Mouse (Mus musculus) intestine, embryonic 14.5 days (tissue): ENCODE measurements around the gene Pcgf2. TPM values are rescaled to one million over a fixed set of nuclear protein-coding genes. Genes with fewer than 3 reads are reported as not detected.
"Not testable (repeated sequence)": the region's sequence is repeated elsewhere in the genome, so short reads cannot be mapped to it uniquely, and the experiment has no call there.

ENCODE experiments used
- ATAC-seq: fragments of 200-750 bp; cut with Nextera tagmentation; replicated peaks from 2 replicates; pipeline ENCODE4 v1.8.0; 2017; ENCODE audit warnings: low read depth, moderate number of reproducible peaks, moderate TSS enrichment, moderate library complexity; ENCODE audit not compliant: low FRiP score, low TSS enrichment
- DNase-seq: peaks from one replicate; pipeline ENCODE4 v3.0.0-alpha.2; 2018; ENCODE audit warnings: low spot score
- H3K27ac ChIP-seq: fragments of 300-500 bp; sonication (generic); 2 replicates; pipeline ENCODE4 v1.5.1; 2014; ENCODE audit warnings: low read depth, mild to moderate bottlenecking, control low read depth
- H3K27me3 ChIP-seq: fragments of 300-500 bp; sonication (generic); replicated peaks from 2 replicates; pipeline ENCODE4 v1.6.1; 2014; ENCODE audit warnings: low read length, control low read depth; ENCODE audit not compliant: control insufficient read depth, insufficient read depth
- H3K36me3 ChIP-seq: fragments of 300-500 bp; sonication (generic); 2 replicates; pipeline ENCODE4 v1.6.1; 2014; ENCODE audit warnings: low read length, control low read depth; ENCODE audit not compliant: control insufficient read depth, insufficient read depth
- H3K4me1 ChIP-seq: fragments of 300-500 bp; sonication (generic); replicated peaks from 2 replicates; pipeline ENCODE4 v1.6.1; 2014; ENCODE audit warnings: low read length, control low read depth, mixed read lengths; ENCODE audit not compliant: control insufficient read depth, insufficient read depth
- H3K4me2 ChIP-seq: fragments of 300-500 bp; sonication (generic); 2 replicates; pipeline ENCODE4 v1.6.1; 2014; ENCODE audit warnings: low read length
- H3K4me3 ChIP-seq: fragments of 300-500 bp; sonication (generic); 2 replicates; pipeline ENCODE4 v1.5.1; 2014; ENCODE audit warnings: low read depth, low read length, control low read depth, mixed read lengths
- H3K9ac ChIP-seq: fragments of 300-500 bp; sonication (generic); 2 replicates; pipeline ENCODE4 v1.6.1; 2014; ENCODE audit warnings: mild to moderate bottlenecking, low read length
- H3K9me3 ChIP-seq: fragments of 300-500 bp; sonication (generic); 2 replicates; pipeline ENCODE4 v1.6.1; 2016; ENCODE audit warnings: low read length, control low read depth; ENCODE audit not compliant: control insufficient read depth
- WGBS: fragments of 180-500 bp; shearing (Covaris S2); extraction: QIAGEN DNeasy Blood & Tissue Kit; methylation state at CpG from one replicate; pipeline ENCODE4 v1.1.7; 2014; 5-methylcytosine and 5-hydroxymethylcytosine counted together
- polyA plus RNA-seq: library from polyadenylated mRNA; unstranded; fragments of >200 nt; fragmentation: Nextera tagmentation; extraction: Ambion mirVana; gene quantifications from 2 replicates; pipeline ENCODE4 v1.2.1, GENCODE M21; 2014

The Pcgf2 gene
- polyA plus RNA-seq, 1 experiment from 2014 or later: 19.7 TPM

DNA sequence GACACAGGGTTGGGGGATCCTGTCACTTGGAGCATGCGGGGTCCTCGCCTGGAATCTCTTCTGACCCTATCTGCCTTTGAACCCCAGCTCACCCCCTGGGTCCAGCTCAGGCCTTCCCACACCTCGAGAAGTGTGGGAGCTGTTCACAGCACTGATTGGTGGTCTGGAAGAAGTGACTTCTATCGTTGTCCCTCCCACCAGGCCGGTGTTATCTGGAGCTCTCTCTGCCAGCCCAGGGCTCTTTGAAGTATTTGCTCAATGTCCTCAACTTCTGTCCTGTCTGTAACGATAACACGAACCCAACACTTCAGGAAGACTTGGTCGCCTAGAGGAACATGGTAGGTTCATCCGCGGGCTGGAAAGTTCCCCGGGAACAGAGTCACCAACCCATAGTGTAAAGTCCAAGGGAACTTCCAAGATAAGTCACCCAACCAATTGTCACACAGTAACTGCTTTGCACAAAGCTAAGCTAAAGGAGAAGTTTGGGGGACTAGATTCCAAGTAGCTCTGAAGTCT is 41.5 kb downstream of the Pcgf2 start:
- ATAC-seq (no peak), DNase-seq (no peak)
- Histone ChIP-seq H3K4me1 (peaks cover 23% of the 10 kb centered on the region), H3K9me3 (no peaks in the 10 kb centered on the region), H3K9ac (no peak overlapping the region), H3K36me3 (no peaks in the 10 kb centered on the region), H3K27ac (no peak overlapping the region), H3K27me3 (peaks cover 16% of the 10 kb centered on the region), H3K4me2 (peak overlapping the region; percentile 66), H3K4me3 (peak overlapping the region; percentile 67; the same call in 1 of the 2 replicates)
- 49% methylated on average over 11 of the region's 11 CpGs for WGBS

DNA sequence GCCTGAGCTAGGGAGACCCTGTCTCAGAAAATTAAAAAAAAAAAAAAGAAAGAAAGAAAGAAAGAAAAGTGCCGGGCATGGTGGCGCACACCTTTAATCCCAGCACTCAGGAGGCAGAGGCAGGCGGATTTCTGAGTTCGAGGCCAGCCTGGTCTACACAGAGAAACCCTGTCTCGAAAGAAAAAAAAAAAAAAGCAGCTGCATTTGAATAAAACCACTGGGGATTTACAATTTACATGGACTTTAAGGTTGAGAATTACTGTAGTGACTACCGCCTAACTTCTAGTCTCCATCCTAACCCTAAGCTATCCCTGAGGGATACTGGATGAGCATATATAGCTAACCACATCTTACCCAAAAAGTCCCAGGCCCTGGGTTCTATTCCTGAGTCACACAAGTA is 42.3 kb downstream of the Pcgf2 start:
- DNase-seq, ATAC-seq, H3K27ac ChIP-seq, H3K4me3 ChIP-seq, H3K9me3 ChIP-seq, H3K9ac ChIP-seq, H3K36me3 ChIP-seq, H3K4me2 ChIP-seq: not testable (repeated sequence)
- peaks cover 16% of the 10 kb centered on the region for H3K27me3 ChIP-seq
- 91% methylated on average over 6 of the region's 6 CpGs for WGBS
- peaks cover 23% of the 10 kb centered on the region for H3K4me1 ChIP-seq

DNA sequence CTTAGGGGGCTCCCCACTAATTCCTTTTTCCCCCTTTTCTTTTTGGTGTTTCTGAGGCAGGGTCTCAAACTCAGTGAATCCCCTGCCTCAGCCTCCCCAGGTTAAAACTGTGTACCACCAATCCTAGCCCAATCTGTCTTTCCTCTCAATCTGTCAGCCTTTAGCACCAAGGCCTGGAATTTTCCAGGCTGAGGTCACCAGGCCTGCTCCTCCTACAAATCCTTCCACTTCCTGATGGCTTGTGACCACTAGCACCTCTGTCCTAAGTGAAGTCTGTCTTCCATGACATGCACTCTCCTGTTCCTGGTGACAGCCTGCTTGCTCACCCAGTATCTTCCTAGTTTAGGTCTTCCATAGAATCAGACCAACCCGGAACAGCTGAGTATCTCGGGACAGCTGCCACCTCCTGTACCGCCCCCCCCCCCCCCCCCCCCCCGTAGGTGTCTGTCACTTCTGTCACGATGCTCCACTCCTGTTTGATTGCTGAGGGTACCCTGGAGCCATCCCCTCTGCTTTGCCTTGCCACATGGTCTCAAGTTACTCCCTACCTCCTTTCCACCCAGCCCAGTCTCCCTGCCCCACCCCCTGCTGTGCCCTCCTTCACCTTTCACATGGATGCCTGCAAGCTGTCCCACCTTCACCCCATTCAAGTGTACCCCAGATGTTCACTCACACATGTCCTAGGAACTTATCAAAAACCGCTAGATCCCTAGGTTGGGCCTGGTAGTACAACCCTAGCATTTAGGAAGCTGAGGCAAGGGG is 42.9 kb downstream of the Pcgf2 start:
- no peak for ATAC-seq
- 57% methylated on average over 4 of the region's 6 CpGs for WGBS

DNA sequence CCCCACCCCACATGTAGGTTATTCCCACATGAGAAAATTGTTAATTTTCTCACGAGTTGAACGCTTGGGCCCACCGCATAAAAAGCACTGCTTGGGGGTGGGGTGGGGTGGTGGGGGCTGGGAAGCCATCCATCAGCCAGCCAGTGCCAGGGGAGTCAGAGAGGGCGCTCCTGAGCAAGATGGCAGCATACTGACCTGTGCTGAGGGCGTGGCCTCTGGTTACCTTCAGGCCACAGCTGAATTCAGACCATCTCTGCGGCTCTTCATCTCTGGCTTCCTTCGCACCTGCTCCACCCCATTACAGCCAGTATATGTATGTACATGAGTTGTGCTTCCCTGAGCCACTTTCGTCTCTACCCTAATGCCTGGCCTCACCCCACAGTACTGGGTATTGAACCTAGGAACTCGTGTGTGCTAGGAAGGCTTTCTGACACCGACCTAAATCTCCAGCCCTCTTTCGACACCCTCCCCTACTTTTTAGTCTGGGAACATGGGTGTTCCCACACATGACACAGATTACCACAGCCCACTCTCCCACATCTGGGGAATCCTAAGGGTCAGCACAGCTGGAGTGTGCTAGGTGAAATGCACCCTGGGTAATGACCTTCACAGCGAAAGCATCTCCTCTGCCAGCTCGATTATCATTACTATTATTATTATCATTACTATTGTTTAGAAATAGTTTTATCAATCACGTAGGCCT is 43.9 kb downstream of the Pcgf2 start:
- Histone ChIP-seq H3K9me3 (no peaks in the 10 kb centered on the region), H3K4me2 (no peak overlapping the region), H3K4me3 (no peak overlapping the region), H3K4me1 (peaks cover 13% of the 10 kb centered on the region), H3K36me3 (no peaks in the 10 kb centered on the region), H3K27ac (no peak overlapping the region), H3K9ac (no peak overlapping the region), H3K27me3 (peaks cover 6% of the 10 kb centered on the region)
- WGBS: 76% methylated on average over 14 of the region's 14 CpGs
- DNase-seq (no peak), ATAC-seq (no peak)

More for the DNA sequence above, 42.9 kb downstream of the Pcgf2 start:
- no peak overlapping the region for H3K27ac ChIP-seq
- H3K4me2 ChIP-seq: no peak overlapping the region
- H3K4me3 ChIP-seq: no peak overlapping the region
- H3K4me1 ChIP-seq: peaks cover 22% of the 10 kb centered on the region
- DNase-seq: no peak
- peaks cover 16% of the 10 kb centered on the region for H3K27me3 ChIP-seq
- H3K9ac ChIP-seq: no peak overlapping the region
- no peaks in the 10 kb centered on the region for H3K36me3 ChIP-seq
- no peaks in the 10 kb centered on the region for H3K9me3 ChIP-seq

DNA sequence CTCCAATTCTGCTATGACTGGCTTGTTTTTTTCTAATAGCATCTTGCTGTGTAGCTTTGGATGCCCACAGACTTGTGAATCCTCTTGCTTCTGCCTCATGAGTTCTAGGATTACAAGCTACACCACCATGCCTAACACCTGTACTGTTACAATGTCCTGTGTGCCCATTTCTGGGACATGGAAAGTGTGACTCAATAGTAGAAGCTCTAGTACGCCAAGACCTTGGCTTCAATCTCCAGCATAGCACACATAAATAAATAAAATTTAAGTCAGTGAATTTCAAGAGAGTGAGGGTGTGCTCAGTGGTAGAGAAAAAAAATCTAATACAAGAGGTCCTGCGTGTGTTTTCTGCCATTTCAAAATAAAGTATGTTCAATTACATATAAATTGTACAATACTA is 46.1 kb downstream of the Pcgf2 start:
- peaks cover 4% of the 10 kb centered on the region; the same call in 1 of the 2 replicates for H3K4me1 ChIP-seq
- H3K36me3 ChIP-seq: no peaks in the 10 kb centered on the region
- no peak overlapping the region for H3K27ac ChIP-seq
- H3K9ac ChIP-seq: no peak overlapping the region
- no peak overlapping the region for H3K4me3 ChIP-seq
- WGBS: 90% methylated on average over 2 of the region's 2 CpGs
- H3K9me3 ChIP-seq: no peaks in the 10 kb centered on the region
- no peaks in the 10 kb centered on the region for H3K27me3 ChIP-seq
- ATAC-seq: no peak
- no peak overlapping the region for H3K4me2 ChIP-seq
- DNase-seq: no peak

DNA sequence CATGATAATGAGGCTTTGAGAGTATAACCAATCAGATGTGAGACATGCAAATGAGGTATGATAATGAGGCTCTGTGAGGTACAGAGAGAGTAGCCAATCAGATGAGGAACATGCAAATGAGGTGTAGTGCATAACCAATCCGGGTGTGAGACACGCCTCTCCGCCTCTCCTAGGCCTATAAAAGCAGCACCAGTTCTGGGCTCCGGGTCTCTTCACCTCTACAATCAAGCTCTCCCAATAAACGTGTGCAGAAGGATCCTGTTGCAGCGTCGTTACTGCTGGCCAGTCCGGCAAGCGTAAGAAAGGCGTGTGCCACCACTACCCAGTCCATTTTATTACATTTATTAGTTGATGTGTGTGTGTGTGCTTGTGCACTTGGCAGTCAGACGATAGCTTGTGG is 46.9 kb downstream of the Pcgf2 start:
- H3K27ac ChIP-seq, DNase-seq, H3K9ac ChIP-seq, H3K36me3 ChIP-seq, H3K4me2 ChIP-seq, H3K4me3 ChIP-seq, ATAC-seq, H3K9me3 ChIP-seq, H3K4me1 ChIP-seq, H3K27me3 ChIP-seq: not testable (repeated sequence)
- 86% methylated on average over 11 of the region's 11 CpGs for WGBS

DNA sequence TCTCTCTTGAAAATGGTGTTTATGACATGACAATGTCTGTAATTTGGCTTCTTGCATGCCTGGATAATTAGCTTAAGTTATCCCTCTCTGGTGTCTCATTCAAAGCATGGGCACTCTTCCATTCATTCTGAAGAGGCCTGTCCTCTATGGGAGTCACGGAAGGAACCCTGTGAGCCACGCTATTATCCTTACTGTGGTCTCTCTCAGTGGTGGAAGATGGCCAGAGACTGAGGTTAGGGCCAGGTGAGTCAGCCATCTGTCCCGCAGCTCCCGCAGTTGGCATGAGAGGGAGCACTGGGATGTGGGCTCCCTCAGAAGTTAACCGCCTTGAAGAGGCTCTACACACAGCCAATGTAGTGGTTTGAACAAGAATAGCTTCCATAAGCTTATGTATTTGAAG is 50.0 kb downstream of the Pcgf2 start:
- Histone ChIP-seq H3K36me3 (no peaks in the 10 kb centered on the region), H3K4me3 (no peak overlapping the region), H3K27ac (no peak overlapping the region), H3K4me1 (no peaks in the 10 kb centered on the region), H3K9ac (no peak overlapping the region), H3K9me3 (no peaks in the 10 kb centered on the region), H3K27me3 (no peaks in the 10 kb centered on the region), H3K4me2 (no peak overlapping the region)
- 64% methylated on average over 5 of the region's 5 CpGs for WGBS
- DNase-seq: no peak
- ATAC-seq: no peak

DNA sequence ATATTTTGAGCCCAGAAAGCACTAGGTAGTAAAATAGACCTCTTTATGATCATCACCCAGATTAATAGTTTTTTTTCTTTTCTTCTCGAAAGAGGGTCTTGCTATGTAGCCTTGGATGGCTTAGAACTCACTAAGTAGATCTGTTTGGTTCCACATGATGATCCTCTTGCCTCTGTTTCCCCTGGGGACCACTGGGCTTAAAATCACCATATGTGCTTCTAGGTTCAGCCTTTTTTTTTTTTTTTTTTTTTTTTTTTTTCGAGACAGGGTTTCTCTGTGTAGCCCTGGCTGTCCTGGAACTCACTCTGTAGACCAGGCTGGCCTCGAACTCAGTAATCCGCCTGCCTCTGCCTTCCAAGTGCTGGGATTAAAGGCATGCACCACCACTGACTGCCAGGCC is 51.8 kb downstream of the Pcgf2 start:
- ATAC-seq, H3K27ac ChIP-seq, H3K4me2 ChIP-seq, H3K9me3 ChIP-seq, H3K27me3 ChIP-seq, H3K36me3 ChIP-seq, H3K9ac ChIP-seq, H3K4me3 ChIP-seq, H3K4me1 ChIP-seq, DNase-seq: not testable (repeated sequence)
- WGBS: 86% methylated on average over 4 of the region's 4 CpGs
